10 mouse cellular contexts compared by ENCODE assay signal in the genomic region with DNA sequence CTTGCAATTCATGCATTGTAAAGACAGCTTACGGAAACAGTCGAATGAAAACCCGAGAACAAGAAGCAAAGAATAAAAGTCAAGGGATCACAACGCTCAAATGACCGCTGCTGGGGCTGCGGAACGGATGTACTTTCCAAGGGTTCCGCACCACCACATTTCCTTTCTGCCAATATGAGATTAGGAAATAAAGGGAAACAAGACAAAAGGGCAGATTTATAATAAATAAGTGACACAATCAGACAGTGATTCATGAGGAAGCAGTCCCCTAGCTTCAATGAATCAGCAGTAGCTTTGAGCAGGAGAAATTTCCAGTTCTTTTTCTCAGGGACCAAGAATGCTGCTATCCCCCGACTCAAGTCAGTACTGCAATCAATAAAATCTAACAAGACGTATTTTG. TPM values are rescaled to one million over a fixed set of nuclear protein-coding genes. Genes with fewer than 3 reads are reported as not detected.
DNase-seq lines count a peak whose midpoint lies in the region; ATAC-seq lines count a peak whose summit lies in the region.
"Had no signal": no experiment of that assay in that cellular context is flagged by ENCODE, and none has a peak within 500 bp of the region (broad histone marks: within the 10 kb centered on the region; RNA-seq: fewer than 3 reads in every experiment).

No protein-coding gene starts in this region.

- intact Hi-C loops in left cerebral cortex, postnatal 10 days (cut with DNase I): no loop called here

- H3K27me3 ChIP-seq in kidney, embryonic 14.5 days (ENCODE audit: control insufficient read depth, insufficient read depth, low read length): no peaks in the 10 kb centered on the region
- H3K27me3 ChIP-seq in hindbrain, embryonic 15.5 days: no peaks in the 10 kb centered on the region
- no peaks in the 10 kb centered on the region for H3K27me3 ChIP-seq in midbrain, embryonic 15.5 days (replicated peaks)
- H3K27me3 ChIP-seq: lung, embryonic 15.5 days had no signal

- no peak overlapping the region for H3K9ac ChIP-seq in kidney, embryonic 14.5 days (ENCODE audit: low read depth, low read length)
- H3K9ac ChIP-seq in hindbrain, embryonic 15.5 days: no peak overlapping the region
- H3K9ac ChIP-seq in midbrain, embryonic 15.5 days: 0 out of 2 replicates have a peak overlapping the region, but pooled peaks have one; percentile 8
- H3K9ac ChIP-seq: lung, embryonic 15.5 days had no signal

- peaks cover 7% of the 10 kb centered on the region; the same call in 1 of the 2 replicates for H3K4me1 ChIP-seq in kidney, embryonic 14.5 days (ENCODE audit: control insufficient read depth, insufficient read depth, low read length)
- peaks cover 15% of the 10 kb centered on the region for H3K4me1 ChIP-seq in hindbrain, embryonic 15.5 days (replicated peaks)
- peaks cover 23% of the 10 kb centered on the region for H3K4me1 ChIP-seq in midbrain, embryonic 15.5 days

- no peak overlapping the region for H3K27ac ChIP-seq in kidney, embryonic 14.5 days (ENCODE audit: low read depth, low read length)
- 0 out of 2 replicates have a peak overlapping the region, but pooled peaks have one; percentile 27 for H3K27ac ChIP-seq in hindbrain, embryonic 15.5 days (replicated peaks)
- peak overlapping the region; percentile 83 for H3K27ac ChIP-seq in midbrain, embryonic 15.5 days
- H3K27ac ChIP-seq: lung, embryonic 15.5 days had no signal

- DNase-seq in adrenal gland, postnatal 36 days: peak; percentile 3 to 4
- no peak for DNase-seq in adrenal gland, adult 18-20 months (ENCODE audit: low spot score in 2 of 2)
- peak; percentile 27 for DNase-seq in kidney, postnatal 14 days
- DNase-seq in left cerebral cortex, postnatal 10 days (ENCODE audit: extremely low spot score in 1 of 2, low spot score in 2 of 2): no peak
- no peak for DNase-seq in B cell, adult 2 months

- no peak for ATAC-seq in kidney, embryonic 14.5 days (ENCODE audit: low FRiP score, low TSS enrichment)
- ATAC-seq in hindbrain, embryonic 15.5 days (ENCODE audit: low FRiP score, low read depth): no peak
- no peak for ATAC-seq in midbrain, embryonic 15.5 days (replicated peaks)

- WGBS in kidney, embryonic 14.5 days: 29% methylated on average over 10 of the region's 10 CpGs
- 18% methylated on average over 10 of the region's 10 CpGs for WGBS in hindbrain, embryonic 15.5 days
- WGBS in midbrain, embryonic 15.5 days: 9% methylated on average over 10 of the region's 10 CpGs

- no peak overlapping the region for H3K4me2 ChIP-seq in kidney, embryonic 14.5 days (replicated peaks; ENCODE audit: low read depth, low read length)
- H3K4me2 ChIP-seq in hindbrain, embryonic 15.5 days: peak overlapping the region; percentile 44
- peak overlapping the region; percentile 42 for H3K4me2 ChIP-seq in midbrain, embryonic 15.5 days
- H3K4me2 ChIP-seq: lung, embryonic 15.5 days had no signal

- H3K9me3 ChIP-seq in kidney, embryonic 14.5 days (ENCODE audit: control insufficient read depth, low read length): no peaks in the 10 kb centered on the region
- H3K9me3 ChIP-seq in hindbrain, embryonic 15.5 days: no peaks in the 10 kb centered on the region
- H3K9me3 ChIP-seq in midbrain, embryonic 15.5 days: no peaks in the 10 kb centered on the region
- H3K9me3 ChIP-seq: lung, embryonic 15.5 days had no signal

- H3K4me3 ChIP-seq in kidney, embryonic 14.5 days (ENCODE audit: low read length): no peak overlapping the region
- no peak overlapping the region for H3K4me3 ChIP-seq in hindbrain, embryonic 15.5 days
- H3K4me3 ChIP-seq in midbrain, embryonic 15.5 days: peak overlapping the region; percentile 17; the same call in 1 of the 2 replicates
- H3K4me3 ChIP-seq: lung, embryonic 15.5 days had no signal

- no peaks in the 10 kb centered on the region for H3K36me3 ChIP-seq in kidney, embryonic 14.5 days (ENCODE audit: control insufficient read depth, insufficient read depth, low read length)
- H3K36me3 ChIP-seq in hindbrain, embryonic 15.5 days: no peaks in the 10 kb centered on the region
- no peaks in the 10 kb centered on the region for H3K36me3 ChIP-seq in midbrain, embryonic 15.5 days (replicated peaks)
- H3K36me3 ChIP-seq: lung, embryonic 15.5 days had no signal

RNA-seq across cellular contexts. Expression of a gene that starts 11.2 kb away (rescaled TPM):
- 1 to 10 TPM; 5.7 to 8.9 TPM for total RNA-seq in adrenal gland, postnatal 36 days (2021)
- 1 to 10 TPM; 3.5 to 4.5 TPM for total RNA-seq in adrenal gland, adult 18-20 months (2021)
- 5.5 and 5.9 TPM in 2 replicates for polyA plus RNA-seq in kidney, embryonic 14.5 days (2014; fragmentation: Nextera tagmentation; extraction: Ambion mirVana)
- polyA plus RNA-seq in hindbrain, embryonic 15.5 days (2015; fragmentation: Nextera tagmentation; extraction: Ambion mirVana): 24.8 and 27.2 TPM in 2 replicates
- 29.9 and 30.6 TPM in 2 replicates for polyA plus RNA-seq in midbrain, embryonic 15.5 days (2015; fragmentation: Nextera tagmentation; extraction: Ambion mirVana)
- 100 to 1,000 TPM; 486 to 524 TPM for total RNA-seq in left cerebral cortex, postnatal 10 days (2021)

RNA-seq across cellular contexts. Expression of a gene that starts 39.7 kb away (rescaled TPM):
- total RNA-seq in adrenal gland, postnatal 36 days (2021): 1 to 10 TPM in 1 of 2 experiments, under 1 TPM in 1; 0.99 to 1.5 TPM
- 1 to 10 TPM in 1 of 2 experiments, under 1 TPM in 1; 0.56 to 1.1 TPM for total RNA-seq in adrenal gland, adult 18-20 months (2021)
- polyA plus RNA-seq in kidney, embryonic 14.5 days (2014; fragmentation: Nextera tagmentation; extraction: Ambion mirVana): 2.4 and 4.9 TPM in 2 replicates
- polyA plus RNA-seq in hindbrain, embryonic 15.5 days (2015; fragmentation: Nextera tagmentation; extraction: Ambion mirVana): 0.82 and 0.90 TPM in 2 replicates
- 0.60 and 0.98 TPM in 2 replicates for polyA plus RNA-seq in midbrain, embryonic 15.5 days (2015; fragmentation: Nextera tagmentation; extraction: Ambion mirVana)
- not detected for total RNA-seq in left cerebral cortex, postnatal 10 days (2021)
- total RNA-seq: left cerebral cortex, postnatal 14 days had no signal

RNA-seq across cellular contexts. Expression of a gene that starts 56.9 kb away (rescaled TPM):
- total RNA-seq in adrenal gland, postnatal 36 days (2021): 1 to 10 TPM; 3.8 to 5.3 TPM
- total RNA-seq in adrenal gland, adult 18-20 months (2021): 1 to 10 TPM; 3.4 to 4.1 TPM
- 27.0 and 34.2 TPM in 2 replicates for polyA plus RNA-seq in kidney, embryonic 14.5 days (2014; fragmentation: Nextera tagmentation; extraction: Ambion mirVana)
- 16.8 and 19.6 TPM in 2 replicates for polyA plus RNA-seq in hindbrain, embryonic 15.5 days (2015; fragmentation: Nextera tagmentation; extraction: Ambion mirVana)
- 16.0 and 19.4 TPM in 2 replicates for polyA plus RNA-seq in midbrain, embryonic 15.5 days (2015; fragmentation: Nextera tagmentation; extraction: Ambion mirVana)
- 1 to 10 TPM; 4.8 to 5.2 TPM for total RNA-seq in left cerebral cortex, postnatal 10 days (2021)

Comparison
In these comparisons a context has a peak if more than half of its experiments do, and no peak if none do; other contexts are left out.
1. DNase-seq: peak in adrenal gland, postnatal 36 days (2 of 2) and kidney, postnatal 14 days (single experiment); none in adrenal gland, adult 18-20 months (0 of 2), left cerebral cortex, postnatal 10 days (0 of 2) and B cell, adult 2 months (0 of 2).
2. RNA of a gene that starts 11.2 kb away (total RNA-seq): 486 to 524 TPM in left cerebral cortex, postnatal 10 days; 5.7 to 8.9 TPM in adrenal gland, postnatal 36 days and 3.5 to 4.5 TPM in adrenal gland, adult 18-20 months; every median in the first group is over 10 times any median in the second.